Comparison of ENCODE assay signal across 11 mouse cellular contexts in the genomic region with DNA sequence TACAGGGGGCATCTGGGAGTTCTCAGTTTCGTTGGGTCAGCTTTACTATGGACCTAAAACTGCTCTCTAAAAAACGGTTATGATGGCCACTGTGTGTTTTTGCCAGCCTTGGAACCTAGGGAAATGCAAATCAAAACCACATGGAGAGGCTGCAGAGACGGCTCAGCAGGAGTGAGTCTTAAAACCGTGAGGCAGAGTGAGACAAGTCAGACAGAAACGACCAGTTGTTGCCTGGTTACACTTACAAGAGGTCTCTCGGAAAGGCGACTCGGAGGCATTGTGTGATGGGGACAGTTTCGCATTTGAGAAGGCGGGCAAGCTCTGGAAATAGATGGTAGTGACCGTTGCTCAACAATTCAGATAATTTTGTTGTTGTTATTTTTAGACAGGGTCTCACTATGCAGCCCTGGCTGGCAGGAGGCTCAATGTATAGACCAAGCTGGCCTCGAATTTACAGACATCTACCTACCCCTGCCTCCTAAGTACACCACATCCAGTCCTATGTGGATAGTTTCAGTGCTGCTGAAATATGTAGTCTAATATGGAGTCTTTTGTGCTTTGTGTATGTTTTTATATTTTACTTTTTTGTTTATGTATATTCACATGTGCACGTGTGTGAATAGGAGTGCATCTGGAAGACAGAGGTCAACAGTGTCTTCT. TPM values are rescaled to one million over a fixed set of nuclear protein-coding genes. Genes with fewer than 3 reads are reported as not detected.
DNase-seq lines count a peak whose midpoint lies in the region; ATAC-seq and TF ChIP-seq lines count a peak whose summit lies in the region.
"Had no signal": no experiment of that assay in that cellular context is flagged by ENCODE, and none has a peak within 500 bp of the region (broad histone marks: within the 10 kb centered on the region; RNA-seq: fewer than 3 reads in every experiment).

No protein-coding gene starts in this region.

- H3K9me3 ChIP-seq in forebrain, embryonic 11.5 days (ENCODE audit: control insufficient read depth, low read length) = no peaks in the 10 kb centered on the region
- no peaks in the 10 kb centered on the region for H3K9me3 ChIP-seq in forebrain, embryonic 16.5 days (ENCODE audit: control insufficient read depth, low read length)
- no peaks in the 10 kb centered on the region for H3K9me3 ChIP-seq in hindbrain, postnatal 0 days (ENCODE audit: low read length)
- H3K9me3 ChIP-seq: liver, embryonic 12.5 days had no signal

- no peaks in the 10 kb centered on the region for H3K27me3 ChIP-seq in forebrain, embryonic 11.5 days (ENCODE audit: control insufficient read depth, insufficient read depth, low read length)
- H3K27me3 ChIP-seq in forebrain, embryonic 16.5 days (replicated peaks; ENCODE audit: control insufficient read depth, insufficient read depth, low read length) = no peaks in the 10 kb centered on the region
- H3K27me3 ChIP-seq in hindbrain, postnatal 0 days (ENCODE audit: insufficient read depth, low read length) = no peaks in the 10 kb centered on the region
- H3K27me3 ChIP-seq: liver, embryonic 12.5 days had no signal

- no peaks in the 10 kb centered on the region for H3K4me1 ChIP-seq in forebrain, embryonic 11.5 days (replicated peaks; ENCODE audit: control insufficient read depth, insufficient read depth, low read length)
- no peaks in the 10 kb centered on the region; the same call in none of the 2 replicates for H3K4me1 ChIP-seq in forebrain, embryonic 16.5 days (replicated peaks; ENCODE audit: control insufficient read depth, insufficient read depth, low read length)
- 0 out of 2 replicates have a peak, but pooled peaks cover 3% of the 10 kb centered on the region for H3K4me1 ChIP-seq in hindbrain, postnatal 0 days (ENCODE audit: insufficient read depth, low read length)
- H3K4me1 ChIP-seq: liver, embryonic 12.5 days had no signal

- H3K4me3 ChIP-seq in forebrain, embryonic 11.5 days (ENCODE audit: low read depth, low read length) = no peak overlapping the region
- no peak overlapping the region for H3K4me3 ChIP-seq in forebrain, embryonic 16.5 days (replicated peaks; ENCODE audit: low read length)
- H3K4me3 ChIP-seq in hindbrain, postnatal 0 days (ENCODE audit: low read length) = no peak overlapping the region
- H3K4me3 ChIP-seq: liver, embryonic 12.5 days had no signal

- TF ChIP-seq CTCF in hindbrain, postnatal 0 days (IDR thresholded peaks at IDR 0.05; ENCODE audit: low read depth) = no peak

- H3K4me2 ChIP-seq in forebrain, embryonic 11.5 days (ENCODE audit: low read depth, low read length, severe bottlenecking) = no peak overlapping the region
- H3K4me2 ChIP-seq in forebrain, embryonic 16.5 days (ENCODE audit: low read length) = no peak overlapping the region
- peak overlapping the region; percentile 27 for H3K4me2 ChIP-seq in hindbrain, postnatal 0 days (ENCODE audit: low read depth, low read length)
- H3K4me2 ChIP-seq: liver, embryonic 12.5 days had no signal

- H3K27ac ChIP-seq in forebrain, embryonic 11.5 days (ENCODE audit: low read depth, low read length) = no peak overlapping the region
- no peak overlapping the region for H3K27ac ChIP-seq in forebrain, embryonic 16.5 days (ENCODE audit: low read length)
- no peak overlapping the region for H3K27ac ChIP-seq in hindbrain, postnatal 0 days
- H3K27ac ChIP-seq: liver, embryonic 12.5 days had no signal

- H3K36me3 ChIP-seq in forebrain, embryonic 11.5 days (ENCODE audit: control insufficient read depth, insufficient read depth, low read length) = no peaks in the 10 kb centered on the region
- H3K36me3 ChIP-seq in forebrain, embryonic 16.5 days (ENCODE audit: control insufficient read depth, insufficient read depth) = no peaks in the 10 kb centered on the region
- no peaks in the 10 kb centered on the region for H3K36me3 ChIP-seq in hindbrain, postnatal 0 days (ENCODE audit: insufficient read depth, low read length)
- H3K36me3 ChIP-seq: liver, embryonic 12.5 days had no signal

- peak; percentile 49 for DNase-seq in forebrain, embryonic 11.5 days (ENCODE audit: low spot score)
- DNase-seq in retina, postnatal 1 day = peak; percentile 9
- DNase-seq in retina, embryonic 14.5 days (ENCODE audit: low spot score) = no peak
- DNase-seq in hindbrain, postnatal 0 days (ENCODE audit: low spot score) = peak; percentile 39
- no peak for DNase-seq in cerebellum, adult 9-11 months
- DNase-seq in right cerebral cortex, postnatal 14 days = no peak
- DNase-seq: cerebellum, postnatal 36 days; kidney, postnatal 10 days had no signal

- WGBS in forebrain, embryonic 11.5 days = 34% methylated on average over 13 of the region's 13 CpGs
- WGBS in forebrain, embryonic 16.5 days = 34% methylated on average over 13 of the region's 13 CpGs
- WGBS in hindbrain, postnatal 0 days = 16% methylated on average over 13 of the region's 13 CpGs

- no peak for ATAC-seq in forebrain, embryonic 11.5 days (replicated peaks; ENCODE audit: low FRiP score)
- ATAC-seq in forebrain, embryonic 16.5 days = no peak
- ATAC-seq in hindbrain, postnatal 0 days = no peak
- no peak for ATAC-seq in megakaryocyte-erythroid progenitor cell, adult 5-6 weeks (replicated peaks; ENCODE audit: low FRiP score, low TSS enrichment, poor library complexity, severe bottlenecking)
- ATAC-seq: liver, embryonic 12.5 days had no signal

- H3K9ac ChIP-seq in forebrain, embryonic 11.5 days (ENCODE audit: low read length) = no peak overlapping the region
- no peak overlapping the region for H3K9ac ChIP-seq in forebrain, embryonic 16.5 days (replicated peaks; ENCODE audit: low read depth, low read length)
- H3K9ac ChIP-seq in hindbrain, postnatal 0 days (replicated peaks; ENCODE audit: low read length) = no peak overlapping the region
- H3K9ac ChIP-seq: liver, embryonic 12.5 days had no signal

RNA-seq across cellular contexts. Expression of a gene that starts 30.4 kb away (rescaled TPM):
- polyA plus RNA-seq in forebrain, embryonic 11.5 days (2014; fragmentation: Nextera tagmentation; extraction: Ambion mirVana) = 270 and 292 TPM in 2 replicates
- polyA plus RNA-seq in forebrain, embryonic 16.5 days (2015; fragmentation: Nextera tagmentation; extraction: Ambion mirVana) = 630 and 738 TPM in 2 replicates
- 446 TPM in 2 replicates for total RNA-seq in hindbrain, postnatal 0 days (2014; rRNA removed)
- 1,059 and 1,161 TPM in 2 replicates for polyA plus RNA-seq in hindbrain, postnatal 0 days (2015; fragmentation: Nextera tagmentation; extraction: Ambion mirVana)
- total RNA-seq in megakaryocyte-erythroid progenitor cell, adult 5-6 weeks (2014; fragmentation: Nextera tagmentation) = 241 and 252 TPM in 2 replicates
- 431 and 507 TPM in 2 replicates for total RNA-seq in megakaryocyte-erythroid progenitor cell, adult 5-6 weeks (2017)

Comparison
In these comparisons a context has a peak if more than half of its experiments do, and no peak if none do; other contexts are left out.
1. DNase-seq: peak in forebrain, embryonic 11.5 days (single experiment), retina, postnatal 1 day (single experiment) and hindbrain, postnatal 0 days (single experiment); none in retina, embryonic 14.5 days (single experiment), cerebellum, adult 9-11 months (single experiment) and right cerebral cortex, postnatal 14 days (single experiment).